Mouse (Mus musculus) intestine, postnatal 0 days (tissue): ENCODE measurements at regions not wholly inside any gene's neighbourhood (a gene's known extent, or its start where the extent isn't known, plus 50 kb on each side); places are given as distances from the start of the nearest gene placed in this dataset.
A peak's percentile ranks its signal among the peaks of the same experiment; 100 is the strongest.

Experiments used
- ATAC-seq: fragments of 200-750 bp; cut with Nextera tagmentation; 2 replicates; pipeline ENCODE4 v1.8.0; 2017; ENCODE audit warnings: mild to moderate bottlenecking, moderate TSS enrichment, moderate library complexity
- H3K27ac ChIP-seq: fragments of 300-500 bp; sonication (generic); 2 replicates; pipeline ENCODE4 v1.5.1; 2014; ENCODE audit warnings: mild to moderate bottlenecking, low read depth, low read length, moderate library complexity
- H3K27me3 ChIP-seq: fragments of 300-500 bp; sonication (generic); replicated peaks from 2 replicates; pipeline ENCODE4 v1.6.1; 2014; ENCODE audit warnings: low read length, mixed read lengths; ENCODE audit not compliant: control insufficient read depth, insufficient read depth
- H3K36me3 ChIP-seq: fragments of 300-500 bp; sonication (generic); 2 replicates; pipeline ENCODE4 v1.6.1; 2014; ENCODE audit warnings: mild to moderate bottlenecking, moderate library complexity; ENCODE audit not compliant: control insufficient read depth, insufficient read depth
- H3K4me1 ChIP-seq: fragments of 300-500 bp; sonication (generic); replicated peaks from 2 replicates; pipeline ENCODE4 v1.6.1; 2014; ENCODE audit warnings: antibody characterized with exemption, low read length, mixed read lengths; ENCODE audit not compliant: control insufficient read depth, insufficient read depth
- H3K4me2 ChIP-seq: fragments of 300-500 bp; sonication (generic); replicated peaks from 2 replicates; pipeline ENCODE4 v1.6.1; 2014; ENCODE audit warnings: low read depth, mild to moderate bottlenecking, moderate library complexity
- H3K4me3 ChIP-seq: fragments of 300-500 bp; sonication (generic); 2 replicates; pipeline ENCODE4 v1.5.1; 2014; ENCODE audit warnings: low read depth, low read length
- H3K9ac ChIP-seq: fragments of 300-500 bp; sonication (generic); 2 replicates; pipeline ENCODE4 v1.6.1; 2014; ENCODE audit warnings: mild to moderate bottlenecking, low read depth, low read length
- H3K9me3 ChIP-seq: fragments of 300-500 bp; sonication (generic); 2 replicates; pipeline ENCODE4 v1.6.1; 2016; ENCODE audit warnings: mixed run types; ENCODE audit not compliant: control insufficient read depth
- CTCF ChIP-seq: sonication (generic); IDR thresholded peaks from 2 replicates; pipeline ENCODE4 v1.5.1; 2016; ENCODE audit warnings: low read depth, mild to moderate bottlenecking, control low read depth, antibody characterized with exemption, moderate library complexity
- WGBS: fragments of 180-500 bp; shearing (Covaris S2); extraction: QIAGEN DNeasy Blood & Tissue Kit; methylation state at CpG from one replicate; pipeline ENCODE4 v1.1.7; 2014; 5-methylcytosine and 5-hydroxymethylcytosine counted together

DNA sequence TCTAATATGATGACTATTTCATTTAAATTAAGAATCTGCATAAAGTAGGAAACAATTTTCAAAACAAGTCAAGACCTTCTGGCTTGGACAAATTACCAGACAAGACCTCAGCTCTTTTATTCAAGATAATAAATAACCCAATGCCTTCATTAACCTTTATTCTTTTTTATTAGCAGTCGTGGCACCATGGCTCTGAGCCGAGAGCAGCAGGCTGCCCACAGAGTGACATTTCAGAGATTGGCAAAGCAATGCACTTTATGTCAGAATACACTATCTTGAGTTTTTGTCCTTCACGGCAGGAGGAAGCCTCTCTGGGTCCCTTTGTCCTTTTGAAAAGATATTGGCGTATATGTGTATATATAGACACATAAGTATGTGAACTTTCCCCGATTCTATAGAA lies 1297.9 kb downstream of the Tbl1xr1 start:
- H3K4me3 ChIP-seq: no peak overlapping the region
- ATAC-seq: no peak
- no peaks in the 10 kb centered on the region for H3K9me3 ChIP-seq
- H3K4me2 ChIP-seq: no peak overlapping the region
- H3K36me3 ChIP-seq: no peaks in the 10 kb centered on the region
- H3K9ac ChIP-seq: no peak overlapping the region
- no peaks in the 10 kb centered on the region for H3K27me3 ChIP-seq
- no peak overlapping the region for H3K27ac ChIP-seq
- H3K4me1 ChIP-seq: no peaks in the 10 kb centered on the region
- WGBS: 86% methylated on average over 5 of the region's 5 CpGs
- no peak for TF ChIP-seq CTCF

DNA sequence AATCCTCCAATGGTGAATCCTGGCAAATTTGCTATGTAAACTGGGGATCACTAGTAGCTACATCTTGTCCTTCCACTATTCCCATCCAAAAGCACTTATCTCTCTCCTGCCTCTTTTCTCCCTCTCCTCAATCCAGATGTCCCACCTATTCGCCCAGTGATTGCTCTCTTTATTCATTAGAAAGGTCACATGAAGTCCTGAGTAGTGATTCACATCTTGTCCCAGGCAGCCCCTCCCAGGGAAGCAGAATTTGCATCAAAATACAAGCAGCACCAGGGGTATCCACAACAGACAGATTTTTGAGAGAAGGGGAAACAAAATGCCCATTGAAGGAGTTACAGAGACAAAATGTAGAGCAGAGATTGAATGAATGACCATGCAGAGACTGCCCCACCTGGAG lies 1328.4 kb downstream of the Tbl1xr1 start:
- no peaks in the 10 kb centered on the region for H3K9me3 ChIP-seq
- no peak overlapping the region for H3K4me2 ChIP-seq
- no peak overlapping the region for H3K9ac ChIP-seq
- no peaks in the 10 kb centered on the region for H3K27me3 ChIP-seq
- H3K36me3 ChIP-seq: no peaks in the 10 kb centered on the region
- no peak for ATAC-seq
- TF ChIP-seq CTCF: no peak
- no peak overlapping the region for H3K4me3 ChIP-seq
- H3K4me1 ChIP-seq: no peaks in the 10 kb centered on the region
- 56% methylated on average over 1 of the region's 1 CpGs for WGBS
- no peak overlapping the region for H3K27ac ChIP-seq

DNA sequence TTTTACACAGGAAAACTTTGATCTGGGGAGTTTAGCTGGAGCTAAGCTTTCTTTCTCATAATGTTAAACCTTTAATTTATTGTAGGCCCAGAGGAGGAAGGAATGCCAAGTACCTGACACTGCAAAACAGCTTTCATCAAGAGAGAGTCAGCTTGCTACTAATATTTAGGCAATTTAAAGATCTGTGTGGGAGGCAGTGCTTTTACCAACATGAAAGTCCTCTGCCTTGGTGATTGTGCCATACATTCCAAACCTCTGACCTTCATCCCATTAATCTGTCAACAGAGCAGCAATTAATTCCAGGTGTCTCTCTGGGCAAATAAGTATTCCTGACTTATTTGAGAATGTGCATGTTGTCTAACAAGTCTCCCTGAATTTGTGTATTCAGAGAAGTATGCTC lies 1333.0 kb downstream of the Tbl1xr1 start:
- no peak overlapping the region for H3K4me3 ChIP-seq
- no peak for ATAC-seq
- H3K9me3 ChIP-seq: no peaks in the 10 kb centered on the region
- H3K4me2 ChIP-seq: no peak overlapping the region
- no peaks in the 10 kb centered on the region for H3K36me3 ChIP-seq
- H3K27me3 ChIP-seq: no peaks in the 10 kb centered on the region
- H3K9ac ChIP-seq: no peak overlapping the region
- no peak for TF ChIP-seq CTCF
- H3K4me1 ChIP-seq: no peaks in the 10 kb centered on the region
- no peak overlapping the region for H3K27ac ChIP-seq

DNA sequence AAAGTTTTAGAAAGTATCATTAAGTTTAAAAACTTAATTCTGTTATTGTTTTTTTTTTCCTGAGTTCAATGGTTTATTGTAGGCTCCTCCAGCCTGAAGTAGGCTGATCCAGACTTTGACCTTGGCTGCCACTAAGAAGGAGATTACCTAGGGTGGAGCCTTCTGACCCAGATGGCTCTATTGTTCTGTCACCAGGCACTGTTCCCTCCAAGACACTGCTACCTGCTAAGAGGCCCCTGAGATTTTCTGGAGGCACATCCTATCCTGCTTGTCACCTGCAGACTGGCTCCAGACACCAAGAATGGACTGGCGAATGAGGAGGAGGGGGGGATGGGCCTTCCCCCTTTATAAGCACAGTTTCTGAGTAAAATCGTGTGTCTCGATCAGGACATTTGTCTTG lies 1350.5 kb downstream of the Tbl1xr1 start:
- no peak overlapping the region for H3K4me3 ChIP-seq
- ATAC-seq: peak; percentile 86
- H3K9me3 ChIP-seq: no peaks in the 10 kb centered on the region
- H3K27me3 ChIP-seq: no peaks in the 10 kb centered on the region
- no peak overlapping the region for H3K9ac ChIP-seq
- no peaks in the 10 kb centered on the region for H3K4me1 ChIP-seq
- no peaks in the 10 kb centered on the region for H3K36me3 ChIP-seq
- WGBS: 69% methylated on average over 3 of the region's 3 CpGs
- no peak overlapping the region for H3K27ac ChIP-seq
- no peak overlapping the region for H3K4me2 ChIP-seq
- TF ChIP-seq CTCF: no peak

DNA sequence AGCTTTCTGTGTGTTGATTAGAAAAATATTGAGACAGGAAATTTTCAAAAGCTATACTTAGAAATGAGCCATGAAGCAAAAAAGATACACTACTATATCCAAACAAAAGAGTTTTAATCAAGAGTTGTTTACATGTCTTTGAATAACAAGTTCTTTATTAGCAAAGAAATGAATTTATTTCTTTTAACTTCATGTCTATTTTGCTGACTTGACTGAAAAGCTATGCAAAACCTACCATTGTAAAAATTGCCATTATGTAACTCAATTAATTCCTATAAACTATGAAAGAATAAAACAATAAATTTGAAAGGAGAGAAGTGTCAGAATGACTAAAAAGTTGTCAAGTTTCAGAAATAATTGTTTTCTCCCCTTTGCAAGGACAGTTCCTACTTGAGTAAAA lies 1358.6 kb downstream of the Tbl1xr1 start:
- Histone ChIP-seq H3K4me2 (no peak overlapping the region), H3K27ac (no peak overlapping the region), H3K4me1 (no peaks in the 10 kb centered on the region), H3K27me3 (no peaks in the 10 kb centered on the region), H3K9ac (no peak overlapping the region), H3K36me3 (no peaks in the 10 kb centered on the region), H3K4me3 (no peak overlapping the region), H3K9me3 (no peaks in the 10 kb centered on the region)
- ATAC-seq: no peak
- TF ChIP-seq CTCF: no peak

DNA sequence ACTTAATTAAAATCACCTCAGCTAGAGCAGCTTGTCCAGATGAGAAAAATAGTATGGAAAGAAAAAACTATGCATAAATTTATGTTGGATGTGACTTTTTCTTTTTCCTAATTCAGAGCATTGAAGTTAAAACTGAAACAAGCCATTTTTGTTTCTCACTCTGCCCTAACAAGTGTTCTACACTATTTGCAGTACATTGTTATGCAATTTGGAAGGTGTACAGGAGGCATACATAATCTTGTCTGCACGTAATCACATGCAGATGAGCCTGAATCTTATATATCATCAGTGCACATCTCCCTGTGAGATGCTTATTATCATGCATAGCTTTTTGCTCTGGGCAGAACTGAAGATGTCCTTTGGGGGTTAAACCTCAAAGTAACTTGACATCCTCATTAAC lies 1381.3 kb downstream of the Tbl1xr1 start:
- no peak overlapping the region for H3K27ac ChIP-seq
- no peak for ATAC-seq
- 80% methylated on average over 1 of the region's 1 CpGs for WGBS
- no peak for TF ChIP-seq CTCF
- no peaks in the 10 kb centered on the region for H3K36me3 ChIP-seq
- H3K4me1 ChIP-seq: no peaks in the 10 kb centered on the region
- H3K27me3 ChIP-seq: no peaks in the 10 kb centered on the region
- no peak overlapping the region for H3K9ac ChIP-seq
- H3K4me2 ChIP-seq: no peak overlapping the region
- H3K9me3 ChIP-seq: no peaks in the 10 kb centered on the region
- no peak overlapping the region for H3K4me3 ChIP-seq

DNA sequence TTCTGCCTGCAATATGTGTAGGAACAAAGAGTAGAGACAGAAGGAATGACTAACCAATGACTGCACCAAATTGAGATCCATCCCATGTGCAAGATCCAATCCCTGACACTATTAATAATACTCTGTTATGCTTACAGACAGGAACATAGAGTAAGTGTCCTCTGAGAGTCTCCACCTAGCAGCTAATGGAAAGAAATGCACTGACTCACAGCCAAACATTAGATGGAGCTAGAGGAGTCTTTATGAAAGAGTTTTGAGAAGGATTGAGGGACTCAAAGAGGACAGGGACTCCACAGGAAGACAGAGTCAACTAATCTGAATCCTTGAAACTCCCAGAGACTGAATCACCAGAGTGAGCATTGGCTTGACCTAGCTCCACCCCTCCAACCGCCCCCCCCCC lies 1423.4 kb downstream of the Tbl1xr1 start:
- ATAC-seq: no peak
- H3K36me3 ChIP-seq: no peaks in the 10 kb centered on the region
- no peaks in the 10 kb centered on the region for H3K4me1 ChIP-seq
- H3K4me3 ChIP-seq: no peak overlapping the region
- 42% methylated on average over 1 of the region's 1 CpGs for WGBS
- no peak overlapping the region for H3K27ac ChIP-seq
- H3K9me3 ChIP-seq: no peaks in the 10 kb centered on the region
- no peak overlapping the region for H3K4me2 ChIP-seq
- no peak overlapping the region for H3K9ac ChIP-seq
- no peak for TF ChIP-seq CTCF
- H3K27me3 ChIP-seq: no peaks in the 10 kb centered on the region
